Mouse (Mus musculus) kidney, postnatal 25 days (tissue): ENCODE measurements at regions not wholly inside any gene's neighbourhood (a gene's known extent, or its start where the extent isn't known, plus 50 kb on each side); places are given as distances from the start of the nearest gene placed in this dataset.

Experiments
- DNase-seq, 2 experiments: peaks; one replicate each; pipeline ENCODE4 v3.0.0; 2021; ENCODE audit warnings: mixed read lengths in 2 of 2

GRCm38 (mm10) chr14:58570021-58570420, 499.7 kb downstream of the Fgf9 start:
- no peak for DNase-seq

- no peak for DNase-seq
Observed at GRCm38 (mm10) chr14:58567472-58567871, 497.1 kb downstream of the Fgf9 start.

GRCm38 (mm10) chr14:58563082-58563481, 492.7 kb downstream of the Fgf9 start:
- DNase-seq = no peak

DNA sequence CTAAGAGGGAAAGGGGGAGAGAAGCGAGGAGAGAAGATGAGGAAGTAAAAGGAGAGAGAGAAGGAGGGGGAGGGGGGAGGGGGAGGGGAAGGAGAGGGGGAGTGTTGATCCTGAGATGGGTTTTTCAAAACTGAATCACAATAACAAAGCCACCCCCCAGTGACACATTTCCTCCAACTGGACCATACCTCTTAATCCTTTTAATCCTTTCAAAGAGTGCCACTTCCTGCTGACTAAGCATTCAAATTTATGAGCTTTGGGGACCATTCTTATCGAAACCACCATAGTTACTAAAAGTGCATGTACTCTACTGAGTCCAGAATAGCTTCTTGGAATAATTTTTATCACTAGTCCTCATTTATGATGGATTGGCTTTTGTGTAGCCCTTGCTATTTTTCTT, 480.4 kb downstream of the Fgf9 start:
- no peak for DNase-seq

- DNase-seq = no peak
Observed at GRCm38 (mm10) chr14:58545778-58546177, 475.4 kb downstream of the Fgf9 start.

DNA sequence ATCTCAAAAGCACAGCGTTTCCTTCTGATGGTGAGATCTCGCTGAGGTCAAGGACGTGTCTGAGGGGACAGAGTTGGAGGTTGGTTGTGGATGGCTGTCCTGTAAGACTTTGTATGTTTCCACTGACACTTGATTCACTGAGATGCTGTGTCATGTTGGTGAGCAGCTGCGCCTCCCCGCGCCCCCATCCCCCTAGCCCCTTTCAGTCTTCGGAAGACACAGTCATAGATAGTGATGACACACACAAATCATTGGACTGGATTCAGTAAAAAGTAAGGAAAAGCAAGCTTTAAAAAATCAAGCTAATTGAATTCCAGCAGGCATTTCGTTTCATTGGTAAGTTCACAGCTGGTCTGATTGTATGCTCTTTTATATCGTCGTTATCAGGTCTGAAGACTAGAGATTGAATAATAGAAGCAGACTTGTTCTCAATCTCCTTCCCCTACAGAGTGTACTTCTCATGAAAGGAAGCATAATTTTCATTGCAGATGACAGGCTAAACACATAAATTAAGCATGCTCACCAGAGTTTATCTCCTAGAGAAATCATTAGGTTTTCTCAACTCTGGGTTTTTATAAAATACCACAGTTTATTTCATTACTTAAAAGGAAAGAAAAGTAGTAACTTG, 472.9 kb downstream of the Fgf9 start:
- DNase-seq = no peak

- DNase-seq = no peak
Observed at GRCm38 (mm10) chr14:58538135-58538534, 467.8 kb downstream of the Fgf9 start.

DNA sequence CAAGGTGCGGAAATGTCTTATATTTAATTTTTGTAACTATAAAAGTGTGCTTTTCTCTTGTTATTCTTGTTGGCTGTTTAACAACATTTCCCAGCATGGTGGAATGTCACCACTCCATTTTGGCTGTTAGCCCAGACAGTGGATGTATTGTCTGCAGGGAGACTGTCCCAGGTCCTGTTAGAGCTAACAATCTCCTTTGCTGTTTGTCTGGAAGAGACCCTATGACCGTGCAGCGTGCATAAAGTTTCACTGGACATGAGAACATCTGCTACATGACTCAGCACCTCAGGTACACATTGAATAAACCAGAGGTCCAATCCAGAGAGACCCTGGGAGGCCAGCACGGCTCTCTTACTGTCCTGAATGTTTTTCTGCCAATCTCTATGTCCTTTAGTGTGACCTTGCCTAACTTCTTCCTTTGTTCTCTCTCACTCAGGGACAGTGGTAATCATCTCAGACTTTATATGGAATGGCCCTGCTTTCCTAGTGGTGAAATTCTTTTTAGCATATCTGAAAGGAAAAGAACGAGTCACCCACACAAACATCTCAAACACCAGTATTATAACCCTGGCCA, 450.7 kb downstream of the Fgf9 start:
- peak in 1 of 2 experiments; percentile 9 for DNase-seq

- DNase-seq = no peak
Observed at GRCm38 (mm10) chr14:58520384-58520783, 450.0 kb downstream of the Fgf9 start.

GRCm38 (mm10) chr14:58519086-58519485, 448.7 kb downstream of the Fgf9 start:
- no peak for DNase-seq

DNA sequence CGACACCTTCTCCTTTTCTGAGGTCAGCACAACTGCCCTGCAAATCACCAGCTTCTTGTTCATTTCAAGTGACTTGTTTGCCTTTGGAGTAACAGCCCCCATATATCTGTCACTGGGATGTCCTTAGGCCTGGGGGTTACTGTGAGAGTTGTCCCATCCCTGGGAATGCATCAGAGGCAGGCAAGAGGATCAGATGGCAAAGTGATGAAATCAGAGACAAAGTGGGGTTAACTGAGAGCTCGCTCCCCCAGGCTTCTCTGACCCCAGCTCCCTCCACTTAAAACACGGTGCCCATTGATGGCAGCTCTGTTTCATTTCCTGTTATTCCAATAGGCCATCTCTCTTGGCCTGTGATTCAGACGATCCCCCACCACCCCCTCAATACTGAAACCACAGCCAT, 446.2 kb downstream of the Fgf9 start:
- DNase-seq = no peak

DNA sequence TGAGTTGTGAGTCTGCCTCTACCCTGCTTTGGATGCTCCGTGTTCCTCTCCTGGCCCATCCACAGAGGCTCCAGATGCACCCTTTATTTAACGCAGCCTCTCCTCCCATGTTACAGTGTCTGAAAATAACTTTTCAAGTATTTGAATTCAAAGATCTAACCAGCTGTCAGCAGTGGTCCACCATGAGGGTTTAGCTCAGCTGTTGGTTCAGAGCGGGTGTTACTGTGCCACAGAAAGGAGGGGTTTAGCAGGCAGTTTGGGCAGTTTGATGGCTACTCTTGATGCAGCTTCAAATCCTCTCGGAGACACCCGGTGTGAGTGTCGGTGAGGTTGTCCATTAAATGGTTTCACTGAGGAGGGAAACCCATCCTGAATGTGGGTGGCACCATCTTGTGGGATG, 441.8 kb downstream of the Fgf9 start:
- no peak for DNase-seq

DNA sequence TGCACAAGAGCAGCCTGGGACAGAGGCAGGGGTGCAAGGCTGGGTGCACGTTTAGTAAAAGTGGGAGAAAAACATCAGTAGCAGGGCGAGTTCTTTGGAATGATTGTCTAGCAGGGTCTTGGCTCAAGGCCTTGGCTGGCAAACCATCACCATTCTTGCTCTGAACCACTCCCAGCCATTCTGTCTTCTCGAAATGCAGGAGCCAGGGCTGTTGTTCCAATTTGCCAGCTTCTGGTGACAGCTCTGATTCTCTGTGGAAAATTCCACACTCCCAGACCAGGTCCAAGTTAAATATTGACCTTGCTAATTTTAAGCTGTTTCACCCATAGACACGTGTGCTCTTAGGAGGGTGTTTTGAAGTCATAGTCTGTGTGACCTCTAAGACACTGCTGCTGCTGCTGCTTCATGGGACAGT, 441.2 kb downstream of the Fgf9 start:
- DNase-seq = peak; percentile 54 to 77

DNA sequence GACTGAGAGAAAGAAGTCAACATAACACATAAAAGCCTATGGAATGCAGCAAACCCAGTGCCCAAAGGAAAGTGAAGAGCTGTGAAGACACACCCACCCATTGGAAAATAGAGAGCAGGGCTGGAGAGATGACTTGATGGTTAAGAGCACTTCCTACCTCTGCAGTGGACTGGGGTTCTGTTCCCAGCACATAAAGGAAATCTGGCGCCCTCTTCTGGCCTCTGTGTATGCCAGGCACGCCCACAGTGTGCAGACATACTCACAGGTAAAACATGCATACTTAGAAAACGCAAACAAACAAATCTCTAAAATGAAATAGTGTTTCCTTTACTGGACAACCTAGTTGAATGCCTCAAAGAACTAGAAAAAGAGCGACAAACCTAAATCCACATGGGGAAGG, 440.4 kb downstream of the Fgf9 start:
- DNase-seq = peak in 1 of 2 experiments; percentile 28

GRCm38 (mm10) chr14:58509106-58509505, 438.8 kb downstream of the Fgf9 start:
- DNase-seq = no peak

GRCm38 (mm10) chr14:58506490-58506889, 436.1 kb downstream of the Fgf9 start:
- no peak for DNase-seq

DNA sequence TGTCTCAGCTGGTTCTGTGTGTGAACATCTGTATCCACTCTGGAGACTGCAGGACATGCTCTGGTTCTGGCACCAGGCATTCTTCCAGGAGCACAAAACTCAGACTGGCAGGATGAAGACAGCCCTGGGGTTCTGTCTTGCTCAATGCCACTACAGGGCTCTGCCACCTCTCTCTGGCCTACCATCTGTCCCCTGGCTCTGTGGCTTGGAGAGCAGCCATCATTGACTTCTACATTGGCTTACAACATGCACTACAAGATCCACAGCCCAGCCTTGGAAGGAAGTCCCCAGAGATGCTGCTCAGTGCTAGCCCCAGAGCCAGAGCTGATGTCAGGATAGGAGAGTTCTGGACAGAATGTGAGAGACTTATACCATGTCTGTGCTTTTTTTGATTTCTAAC, 435.5 kb downstream of the Fgf9 start:
- DNase-seq = no peak

GRCm38 (mm10) chr14:58502890-58503289, 432.5 kb downstream of the Fgf9 start:
- DNase-seq = no peak

DNA sequence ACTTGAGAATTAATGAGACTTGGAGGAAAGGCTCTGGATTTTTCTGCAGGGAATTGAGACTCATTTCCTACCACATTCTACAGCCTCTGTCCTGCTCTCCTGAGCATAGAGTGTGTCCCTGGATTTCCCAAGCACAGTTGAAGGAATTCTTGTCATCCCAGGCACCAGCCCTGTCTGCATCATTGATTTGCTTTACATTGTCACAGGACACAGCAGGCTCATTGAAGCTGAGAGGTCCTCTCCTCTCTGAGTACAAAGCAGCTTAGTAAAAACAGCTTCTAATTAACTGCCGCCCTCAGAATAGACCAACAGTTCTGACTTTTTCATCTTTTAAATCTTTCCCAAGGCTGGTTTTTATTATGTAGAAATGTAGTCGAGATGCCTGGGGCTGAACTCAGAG, 429.7 kb downstream of the Fgf9 start:
- DNase-seq = no peak

DNA sequence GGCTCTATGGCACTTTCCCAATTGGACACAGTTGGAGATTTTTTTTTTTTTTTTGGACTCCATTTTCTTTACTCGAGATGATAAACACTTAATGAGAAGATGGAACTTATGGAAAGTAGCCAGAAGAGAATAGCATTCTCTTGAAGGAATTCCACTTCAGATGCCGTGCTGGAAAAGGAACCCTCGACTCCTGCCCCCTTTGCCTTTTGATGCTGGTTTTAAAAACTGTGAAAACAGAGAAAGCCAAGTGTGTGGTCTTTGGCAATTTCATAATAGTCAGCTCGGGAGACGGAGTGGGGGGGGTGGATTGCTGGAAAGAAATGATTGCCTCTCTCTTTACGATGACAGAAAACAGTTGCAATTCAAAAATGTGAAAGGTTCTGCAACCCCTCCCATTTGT, 429.2 kb downstream of the Fgf9 start:
- DNase-seq = no peak

DNA sequence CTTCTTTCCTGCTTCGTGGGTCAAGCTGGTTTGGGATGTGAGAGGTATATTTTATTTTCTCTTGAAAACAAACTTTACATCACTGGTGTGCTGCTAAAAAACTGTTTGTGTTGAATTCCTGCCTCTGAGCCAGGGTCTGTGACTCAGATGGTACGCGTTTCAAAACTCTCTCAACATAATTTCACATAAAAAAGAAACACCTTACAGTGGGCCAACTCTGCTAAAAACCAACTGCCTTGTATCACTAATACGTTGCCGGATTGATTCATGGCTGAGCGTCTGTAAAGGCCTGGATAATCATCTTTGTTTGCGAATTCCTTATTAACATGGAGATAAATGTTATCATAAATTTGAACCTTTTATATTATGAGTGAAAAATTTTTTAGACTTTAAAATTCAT, 428.7 kb downstream of the Fgf9 start:
- DNase-seq = no peak

GRCm38 (mm10) chr14:58496902-58497301, 426.6 kb downstream of the Fgf9 start:
- DNase-seq = no peak

GRCm38 (mm10) chr14:58494400-58494987, 424.1 kb downstream of the Fgf9 start:
- no peak for DNase-seq

DNA sequence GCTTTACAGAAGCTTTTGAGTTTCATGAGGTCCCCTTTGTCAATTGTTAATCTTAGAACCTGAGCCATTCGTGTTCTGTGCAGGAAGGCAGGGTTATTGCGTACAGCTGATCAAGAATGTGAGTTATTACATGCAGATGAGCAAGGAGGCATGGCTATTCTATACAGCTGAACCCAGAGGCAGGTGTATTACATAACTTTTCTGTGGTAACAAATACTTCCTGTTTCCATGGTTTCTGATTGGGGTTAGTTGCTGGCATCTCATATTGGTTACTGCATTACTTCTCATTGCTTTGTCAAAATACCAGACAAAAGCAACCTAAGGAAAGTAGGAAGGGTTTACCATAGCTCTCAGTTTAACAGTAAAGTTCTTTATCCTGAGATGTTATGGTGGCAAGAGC, 421.8 kb downstream of the Fgf9 start:
- DNase-seq = no peak

GRCm38 (mm10) chr14:58488803-58489202, 418.5 kb downstream of the Fgf9 start:
- DNase-seq = no peak
